Mouse (Mus musculus) left cerebral cortex, postnatal 14 days (tissue): ENCODE results near the gene Olfr523. TPM values are rescaled to one million over a fixed set of nuclear protein-coding genes. Genes with fewer than 3 reads are reported as not detected.

Experiments
- DNase-seq, 2 experiments: peaks; one replicate each; pipeline ENCODE4 v3.0.0; 2021 to 2022; ENCODE audit warnings: low spot score in 2 of 2, mixed read lengths in 1 of 2
- intact Hi-C: fragments of 180-260 bp; cut with DNase I; formaldehyde crosslinking; loops from one replicate; pipeline ENCODE4 v1.15.1; 2025
- total RNA-seq, 2 experiments: library from RNA; stranded (reverse); gene quantifications; 2 replicates each; pipeline ENCODE4 v1.2.3; 2021

The Olfr523 gene
- total RNA-seq, 2 experiments from 2014 or later, result 0.11 TPM; not detected in 1

GRCm38 (mm10) chr7:140217967-140218366, 45.0 kb downstream of the Olfr523 start, which contains the start of gene Cd163l1:
Gene Cd163l1 (plus strand): TSS chr7:140218267.
- intact Hi-C loops, result no loop called here
- DNase-seq, result no peak

DNA sequence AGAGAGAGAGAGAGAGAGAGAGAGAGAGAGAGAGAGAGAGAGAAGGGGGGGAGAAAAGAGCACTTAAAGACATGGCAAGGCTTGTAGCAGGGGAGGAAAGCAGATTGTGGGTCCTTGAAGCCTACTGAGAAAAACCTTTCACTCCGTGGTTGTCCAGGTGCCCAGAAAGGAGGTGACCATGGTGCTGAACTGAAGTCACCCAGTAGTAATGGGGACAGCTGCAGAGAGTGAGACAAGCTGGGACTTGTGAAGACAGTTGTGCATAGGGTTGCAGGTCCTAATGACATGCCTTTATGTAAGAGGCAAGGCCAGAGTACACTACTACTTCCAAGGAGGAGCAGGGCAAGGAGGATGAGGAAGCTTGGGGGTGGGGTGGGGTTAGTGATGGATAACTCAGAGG, 46.3 kb downstream of the Olfr523 start:
- DNase-seq, result no peak

GRCm38 (mm10) chr7:140220375-140220774, 47.4 kb downstream of the Olfr523 start:
- intact Hi-C loops, result no loop called here
- no peak for DNase-seq

More for the DNA sequence above, 46.3 kb downstream of the Olfr523 start:
- intact Hi-C loops, result no loop called here

- intact Hi-C loops, result no loop called here
- no peak for DNase-seq
Measured at GRCm38 (mm10) chr7:140224209-140224608, 51.2 kb downstream of the Olfr523 start.

Other genes starting within 250 kb of the Olfr523 start
- not detected for gene Utf1, start 229.4 kb upstream of the Olfr523 start, total RNA-seq
- under 1 TPM; 0.79 to 0.89 TPM for gene 6430531B16Rik, start 194.5 kb upstream of the Olfr523 start, total RNA-seq
- 1 to 10 TPM; 1.3 to 2.0 TPM for gene Adam8, start 180.7 kb upstream of the Olfr523 start, total RNA-seq
- gene Zfp511, start 136.8 kb upstream of the Olfr523 start, total RNA-seq, result 10 to 100 TPM; 18.8 to 25.9 TPM
- gene Tubgcp2, start 136.5 kb upstream of the Olfr523 start, total RNA-seq, result 10 to 100 TPM; 38.2 to 38.4 TPM
- under 1 TPM; 0.29 to 0.30 TPM for gene Msx3, start 124.1 kb upstream of the Olfr523 start, total RNA-seq
- gene Caly, start 90.7 kb upstream of the Olfr523 start, total RNA-seq, result 100 to 1,000 TPM; 181 to 224 TPM
- gene Prap1, start 79.8 kb upstream of the Olfr523 start, total RNA-seq, result not detected
- gene Fuom, start 70.8 kb upstream of the Olfr523 start, total RNA-seq, result 10 to 100 TPM; 36.4 to 40.8 TPM
- gene Paox, start 57.4 kb upstream of the Olfr523 start, total RNA-seq, result 1 to 10 TPM; 5.3 to 5.6 TPM
- gene Echs1, start 56.7 kb upstream of the Olfr523 start, total RNA-seq, result 10 to 100 TPM; 49.1 to 55.7 TPM
- 10 to 100 TPM; 19.5 to 21.8 TPM for gene Mtg1, start 35.7 kb upstream of the Olfr523 start, total RNA-seq
- 100 to 1,000 TPM; 213 to 214 TPM for gene Sprn, start 18.3 kb upstream of the Olfr523 start, total RNA-seq
- gene Olfr522, start 8.5 kb upstream of the Olfr523 start, total RNA-seq, result not detected
- not detected for gene Olfr524, start 32.7 kb downstream of the Olfr523 start, total RNA-seq
- gene Cd163l1, start 45.0 kb downstream of the Olfr523 start, total RNA-seq, result under 1 TPM in 1 of 2 experiments, not detected in 1; 0.18 TPM
- not detected for gene 5830411N06Rik, start 74.1 kb downstream of the Olfr523 start, total RNA-seq
- not detected for gene Olfr525, start 147.6 kb downstream of the Olfr523 start, total RNA-seq
- not detected for gene Olfr527, start 160.8 kb downstream of the Olfr523 start, total RNA-seq
- gene Olfr60, start 188.5 kb downstream of the Olfr523 start, total RNA-seq, result not detected
- gene Olfr530, start 203.1 kb downstream of the Olfr523 start, total RNA-seq, result not detected
- not detected for gene Olfr531, start 229.7 kb downstream of the Olfr523 start, total RNA-seq
- not detected for gene Olfr532, start 248.4 kb downstream of the Olfr523 start, total RNA-seq